Mouse (Mus musculus) MEL (cell line): ENCODE data around the gene Whamm. TPM values are rescaled to one million over a fixed set of nuclear protein-coding genes. Genes with fewer than 3 reads are reported as not detected.

Experiments
- DNase-seq: peaks from one replicate; pipeline ENCODE4 v3.0.0; 2011; ENCODE audit warnings: low read depth, low spot score
- H3K27ac ChIP-seq: 2 replicates; pipeline ENCODE4 v1.5.1; 2012; ENCODE audit warnings: low read depth, mild to moderate bottlenecking, control low read depth, low read length, moderate library complexity; ENCODE audit not compliant: control insufficient read depth
- H3K27me3 ChIP-seq, 2 experiments: fragments of 150-350 bp in 1 of 2; sonication (generic) in 1 of 2; 2 replicates each; pipeline ENCODE4 v1.6.1; 2012; ENCODE audit warnings: low read length in 2 of 2, mild to moderate bottlenecking in 2 of 2, improper control_type of control experiment in 1 of 2, moderate library complexity in 1 of 2; ENCODE audit not compliant: insufficient read depth in 2 of 2, control insufficient read depth in 1 of 2
- H3K36me3 ChIP-seq, 2 experiments: 2 replicates each; pipeline ENCODE4 v1.6.1; 2012 to 2014; ENCODE audit warnings: low read length in 2 of 2, improper control_type of control experiment in 1 of 2, inconsistent platforms in 1 of 2, mild to moderate bottlenecking in 1 of 2; ENCODE audit not compliant: insufficient read depth in 2 of 2, control insufficient read depth in 1 of 2
- H3K4me1 ChIP-seq, 2 experiments: fragments of 150-350 bp in 1 of 2; sonication (generic) in 1 of 2; 2 replicates each; pipeline ENCODE4 v1.6.1; 2012; ENCODE audit warnings: low read length in 2 of 2, improper control_type of control experiment in 1 of 2, mild to moderate bottlenecking in 1 of 2; ENCODE audit not compliant: insufficient read depth in 2 of 2, control insufficient read depth in 1 of 2
- H3K4me3 ChIP-seq, 2 experiments: fragments of 150-350 bp in 1 of 2; sonication (generic) in 1 of 2; 2 replicates each; pipeline ENCODE4 v1.5.1; 2012; ENCODE audit warnings: low read depth in 2 of 2, low read length in 2 of 2, mild to moderate bottlenecking in 2 of 2, moderate library complexity in 2 of 2, control low read depth in 1 of 2, improper control_type of control experiment in 1 of 2; ENCODE audit not compliant: control insufficient read depth in 1 of 2, insufficient read depth in 1 of 2
- H3K79me2 ChIP-seq: 2 replicates; pipeline ENCODE4 v1.6.1; 2012; ENCODE audit warnings: mild to moderate bottlenecking, low read length, moderate library complexity; ENCODE audit not compliant: control insufficient read depth, poor library complexity, insufficient read depth
- H3K9ac ChIP-seq: 2 replicates; pipeline ENCODE4 v1.6.1; 2012; ENCODE audit warnings: low read depth, mild to moderate bottlenecking, control low read depth, low read length, moderate library complexity; ENCODE audit not compliant: control insufficient read depth, poor library complexity, severe bottlenecking
- H3K9me3 ChIP-seq: fragments of 150-350 bp; sonication (generic); replicated peaks from 2 replicates; pipeline ENCODE4 v1.6.1; 2012; ENCODE audit warnings: mild to moderate bottlenecking, low read length, improper control_type of control experiment, moderate library complexity; ENCODE audit not compliant: insufficient read depth
- BHLHE40 ChIP-seq: IDR thresholded peaks from 2 replicates; pipeline ENCODE4 v1.6.1; 2012; ENCODE audit warnings: low read depth, mild to moderate bottlenecking, inconsistent platforms, low read length, improper control_type of control experiment, borderline replicate concordance
- CTCF ChIP-seq, 3 experiments: IDR thresholded peaks in 2 of 3; conservative IDR thresholded peaks in 1 of 3; 2 replicates each; pipeline ENCODE4 v1.5.1; 2011 to 2012; ENCODE audit warnings: low read length in 3 of 3, low read depth in 2 of 3, mild to moderate bottlenecking in 2 of 3, improper control_type of control experiment in 1 of 3, inconsistent platforms in 1 of 3, mixed read lengths in 1 of 3, moderate library complexity in 1 of 3; ENCODE audit not compliant: control insufficient read depth in 1 of 3, insufficient read depth in 1 of 3, poor library complexity in 1 of 3, severe bottlenecking in 1 of 3
- E2F4 ChIP-seq: IDR thresholded peaks from 2 replicates; pipeline ENCODE4 v1.6.1; 2011; ENCODE audit warnings: low read depth, low read length, improper control_type of control experiment, borderline replicate concordance
- EP300 ChIP-seq, 2 experiments: IDR thresholded peaks; 2 replicates each; pipeline ENCODE4 v1.6.1; 2011; ENCODE audit warnings: improper control_type of control experiment in 2 of 2, low read length in 2 of 2, low read depth in 1 of 2, mild to moderate bottlenecking in 1 of 2
- ETS1 ChIP-seq: IDR thresholded peaks from 2 replicates; pipeline ENCODE4 v1.6.1; 2012; ENCODE audit warnings: low read depth, mild to moderate bottlenecking, inconsistent platforms, low read length, improper control_type of control experiment, moderate library complexity
- GATA1 ChIP-seq: IDR thresholded peaks from 2 replicates; pipeline ENCODE4 v1.6.1; 2011; ENCODE audit warnings: low read depth, low read length, improper control_type of control experiment
- HCFC1 ChIP-seq: IDR thresholded peaks from 2 replicates; pipeline ENCODE4 v1.6.1; 2012; ENCODE audit warnings: low read depth, mild to moderate bottlenecking, inconsistent platforms, low read length, improper control_type of control experiment, moderate library complexity
- KAT2A ChIP-seq: conservative IDR thresholded peaks from 2 replicates; pipeline ENCODE4 v1.6.1; 2012; ENCODE audit warnings: low read depth, low read length, improper control_type of control experiment, inconsistent platforms
- MAFK ChIP-seq: IDR thresholded peaks from 2 replicates; pipeline ENCODE4 v1.6.1; 2011; ENCODE audit warnings: low read depth, mild to moderate bottlenecking, low read length, improper control_type of control experiment, borderline replicate concordance
- MAX ChIP-seq: IDR thresholded peaks from 2 replicates; pipeline ENCODE4 v1.6.1; 2011; ENCODE audit warnings: low read length, improper control_type of control experiment
- MEF2A ChIP-seq: IDR thresholded peaks from 2 replicates; pipeline ENCODE4 v1.6.1; 2014; ENCODE audit warnings: low read depth, mild to moderate bottlenecking, inconsistent platforms, low read length, improper control_type of control experiment; ENCODE audit not compliant: poor library complexity, insufficient replicate concordance, severe bottlenecking; ENCODE audit errors: extremely low read depth
- MXI1 ChIP-seq: IDR thresholded peaks from 2 replicates; pipeline ENCODE4 v1.6.1; 2011; ENCODE audit warnings: mild to moderate bottlenecking, low read depth, low read length, improper control_type of control experiment
- MYB ChIP-seq: IDR thresholded peaks from 2 replicates; pipeline ENCODE4 v1.6.1; 2011; ENCODE audit warnings: mild to moderate bottlenecking, low read depth, low read length, improper control_type of control experiment
- POLR2A ChIP-seq, 2 experiments: IDR thresholded peaks; 2 replicates each; pipeline ENCODE4 v1.6.1; 2011 to 2012; ENCODE audit warnings: low read length in 2 of 2, mild to moderate bottlenecking in 2 of 2, control low read depth in 1 of 2, improper control_type of control experiment in 1 of 2, low read depth in 1 of 2, moderate library complexity in 1 of 2; ENCODE audit not compliant: control insufficient read depth in 1 of 2, insufficient read depth in 1 of 2, poor library complexity in 1 of 2
- POLR2AphosphoS5 ChIP-seq: IDR thresholded peaks from 2 replicates; pipeline ENCODE4 v1.6.1; 2012; ENCODE audit warnings: low read depth, borderline replicate concordance, mild to moderate bottlenecking, inconsistent platforms, low read length, moderate library complexity, mixed read lengths
- RCOR1 ChIP-seq: IDR thresholded peaks from 2 replicates; pipeline ENCODE4 v1.6.1; 2012; ENCODE audit warnings: low read depth, mild to moderate bottlenecking, inconsistent platforms, low read length, improper control_type of control experiment
- SIN3A ChIP-seq: IDR thresholded peaks from 2 replicates; pipeline ENCODE4 v1.6.1; 2012; ENCODE audit warnings: low read length, improper control_type of control experiment, inconsistent platforms
- SMC3 ChIP-seq: IDR thresholded peaks from 2 replicates; pipeline ENCODE4 v1.6.1; 2011; ENCODE audit warnings: low read depth, low read length, improper control_type of control experiment
- UBTF ChIP-seq: IDR thresholded peaks from 2 replicates; pipeline ENCODE4 v1.6.1; 2012; ENCODE audit warnings: low read depth, mild to moderate bottlenecking, inconsistent platforms, low read length, improper control_type of control experiment, moderate library complexity, borderline replicate concordance; ENCODE audit not compliant: insufficient read depth
- ZKSCAN1 ChIP-seq: IDR thresholded peaks from 2 replicates; pipeline ENCODE4 v1.6.1; 2012; ENCODE audit warnings: low read depth, mild to moderate bottlenecking, inconsistent platforms, low read length, improper control_type of control experiment, moderate library complexity
- ZNF384 ChIP-seq: IDR thresholded peaks from 2 replicates; pipeline ENCODE4 v1.6.1; 2012; ENCODE audit warnings: low read depth, mild to moderate bottlenecking, inconsistent platforms, low read length, improper control_type of control experiment
- polyA plus RNA-seq, 2 experiments: library from polyadenylated mRNA; stranded (reverse) in 1 of 2; unstranded in 1 of 2; fragments of >175 nt in 1 of 2; fragments of >200 nt in 1 of 2; gene quantifications; 2 replicates each; pipeline versions ENCODE4 v1.2.1 to v1.2.4; 2012; ENCODE audit warnings: low replicate concordance in 2 of 2, low read depth in 1 of 2; ENCODE audit not compliant: insufficient read length in 2 of 2, insufficient read depth in 1 of 2, missing spikeins in 1 of 2
- total RNA-seq: library from RNA; depleted of rRNA; stranded (reverse); fragments of 300-350 nt; gene quantifications from 2 replicates; pipeline ENCODE4 v1.2.3, GENCODE M21; 2012

The Whamm gene
- total and polyA plus RNA-seq, 3 experiments, result 9.4 to 22.9 TPM; not detected in 1

GRCm38 (mm10) chr7:81548864-81549263, 22.2 kb upstream of the Whamm start:
- DNase-seq, result no peak
- TF ChIP-seq MXI1 (no peak), MAX (no peak), SIN3A (no peak), EP300 (IDR thresholded peaks at IDR 0.05; ENCODE audit: low read depth in 1 of 2, low read length in 2 of 2) (no peak), HCFC1 (no peak), ETS1 (no peak), BHLHE40 (no peak), MAFK (no peak), ZKSCAN1 (no peak), E2F4 (no peak), CTCF (IDR thresholded peaks at IDR 0.05 in 2 of 3, conservative IDR thresholded peaks at IDR 0.05 in 1 of 3; ENCODE audit: control insufficient read depth in 1 of 3, insufficient read depth in 1 of 3, low read depth in 2 of 3, low read length in 3 of 3, poor library complexity in 1 of 3, severe bottlenecking in 1 of 3) (no peak), POLR2A (IDR thresholded peaks at IDR 0.05; ENCODE audit: control insufficient read depth in 1 of 2, insufficient read depth in 1 of 2, low read depth in 1 of 2, low read length in 2 of 2, poor library complexity in 1 of 2) (no peak), POLR2AphosphoS5 (no peak), RCOR1 (no peak)
- H3K4me3 ChIP-seq, result no peak overlapping the region
- H3K79me2 ChIP-seq, result no peaks in the 10 kb centered on the region
- no peaks in the 10 kb centered on the region for H3K4me1 ChIP-seq
- no peak overlapping the region for H3K27ac ChIP-seq
- H3K9ac ChIP-seq, result no peak overlapping the region
- no peaks in the 10 kb centered on the region for H3K9me3 ChIP-seq
- H3K27me3 ChIP-seq, result no peaks in the 10 kb centered on the region
- no peaks in the 10 kb centered on the region for H3K36me3 ChIP-seq

- no peaks in the 10 kb centered on the region for H3K9me3 ChIP-seq
- H3K4me3 ChIP-seq, result no peak overlapping the region
- no peak overlapping the region for H3K27ac ChIP-seq
- H3K79me2 ChIP-seq, result no peaks in the 10 kb centered on the region
- DNase-seq, result no peak
- TF ChIP-seq GATA1, result no peak
- no peak for TF ChIP-seq HCFC1
- no peak for TF ChIP-seq UBTF
- no peak for TF ChIP-seq EP300 (IDR thresholded peaks at IDR 0.05; ENCODE audit: low read depth in 1 of 2, low read length in 2 of 2)
- TF ChIP-seq SMC3, result no peak
- TF ChIP-seq MYB, result no peak
- no peak for TF ChIP-seq MAFK
- no peak for TF ChIP-seq E2F4
- no peak for TF ChIP-seq KAT2A
- no peak for TF ChIP-seq ZNF384
- no peak for TF ChIP-seq MEF2A
- no peak for TF ChIP-seq SIN3A
- no peak overlapping the region for H3K9ac ChIP-seq
- H3K27me3 ChIP-seq, result no peaks in the 10 kb centered on the region; a peak in 2 of 4 replicates
- H3K4me1 ChIP-seq, result no peaks in the 10 kb centered on the region
- no peaks in the 10 kb centered on the region for H3K36me3 ChIP-seq
These were observed 17.5 kb upstream of the Whamm start for GRCm38 (mm10) chr7:81553589-81553988.
